Mouse (Mus musculus): ENCODE data around the gene Slc6a6. TPM values are rescaled to one million over a fixed set of nuclear protein-coding genes. Genes with fewer than 3 reads are reported as not detected.
A peak's percentile ranks its signal among the peaks of the same experiment; 100 is the strongest.

Gene Slc6a6
- polyA plus RNA-seq, 1 experiment from 2014 or later, result 106 TPM

GRCm38 (mm10) chr6:91685533-91685883, 1.7 kb downstream of the Slc6a6 start:
- no peak for TF ChIP-seq CTCF (IDR thresholded peaks at IDR 0.05; ENCODE audit: low read depth)
- peak overlapping the region; percentile 38; the same call in 1 of the 2 replicates for H3K27ac ChIP-seq
- H3K4me3 ChIP-seq (replicated peaks; ENCODE audit: low read depth, low read length), result peak overlapping the region; percentile 91
- H3K4me1 ChIP-seq (replicated peaks; ENCODE audit: insufficient read depth, low read length), result peaks cover 40% of the 10 kb centered on the region
- peak overlapping the region; percentile 95; the same call in 1 of the 2 replicates for H3K9ac ChIP-seq (ENCODE audit: low read depth, low read length)
- DNase-seq (ENCODE audit: low spot score) (no peak), ATAC-seq (replicated peaks; ENCODE audit: low FRiP score, low read depth) (no peak)
- H3K27me3 ChIP-seq (ENCODE audit: insufficient read depth, low read length), result no peaks in the 10 kb centered on the region
- no peaks in the 10 kb centered on the region for H3K9me3 ChIP-seq (replicated peaks; ENCODE audit: low read length)
- H3K36me3 ChIP-seq (ENCODE audit: insufficient read depth, low read length), result no peaks in the 10 kb centered on the region
- H3K4me2 ChIP-seq (ENCODE audit: low read length), result peak overlapping the region; percentile 95
- WGBS, result 0% methylated on average over 2 of the region's 2 CpGs

GRCm38 (mm10) chr6:91685896-91686295, 2.0 kb downstream of the Slc6a6 start:
- H3K27me3 ChIP-seq (ENCODE audit: insufficient read depth, low read length), result no peaks in the 10 kb centered on the region
- H3K4me3 ChIP-seq (replicated peaks; ENCODE audit: low read depth, low read length), result peak overlapping the region; percentile 91
- peak overlapping the region; percentile 95 for H3K4me2 ChIP-seq (ENCODE audit: low read length)
- WGBS, result 58% methylated on average over 7 of the region's 7 CpGs
- no peaks in the 10 kb centered on the region for H3K9me3 ChIP-seq (replicated peaks; ENCODE audit: low read length)
- DNase-seq (ENCODE audit: low spot score), result no peak
- no peak for TF ChIP-seq CTCF (IDR thresholded peaks at IDR 0.05; ENCODE audit: low read depth)
- peak overlapping the region; percentile 38; the same call in 1 of the 2 replicates for H3K27ac ChIP-seq
- H3K36me3 ChIP-seq (ENCODE audit: insufficient read depth, low read length), result no peaks in the 10 kb centered on the region
- H3K4me1 ChIP-seq (replicated peaks; ENCODE audit: insufficient read depth, low read length), result peaks cover 41% of the 10 kb centered on the region
- ATAC-seq (replicated peaks; ENCODE audit: low FRiP score, low read depth), result no peak
- peak overlapping the region; percentile 95; the same call in 1 of the 2 replicates for H3K9ac ChIP-seq (ENCODE audit: low read depth, low read length)

- peak; percentile 59 for DNase-seq (ENCODE audit: low spot score)
- Histone ChIP-seq H3K4me1 (replicated peaks; ENCODE audit: insufficient read depth, low read length) (peaks cover 41% of the 10 kb centered on the region), H3K4me2 (ENCODE audit: low read length) (peak overlapping the region; percentile 95), H3K4me3 (replicated peaks; ENCODE audit: low read depth, low read length) (peak overlapping the region; percentile 91; the same call in 1 of the 2 replicates), H3K36me3 (ENCODE audit: insufficient read depth, low read length) (no peaks in the 10 kb centered on the region), H3K27me3 (ENCODE audit: insufficient read depth, low read length) (no peaks in the 10 kb centered on the region), H3K27ac (peak overlapping the region; percentile 38; the same call in 1 of the 2 replicates), H3K9ac (ENCODE audit: low read depth, low read length) (no peak overlapping the region), H3K9me3 (replicated peaks; ENCODE audit: low read length) (no peaks in the 10 kb centered on the region)
- no peak for TF ChIP-seq CTCF (IDR thresholded peaks at IDR 0.05; ENCODE audit: low read depth)
- WGBS, result 23% methylated on average over 4 of the region's 4 CpGs
- no peak for ATAC-seq (replicated peaks; ENCODE audit: low FRiP score, low read depth)
Measured at GRCm38 (mm10) chr6:91686597-91686996, 2.7 kb downstream of the Slc6a6 start.

GRCm38 (mm10) chr6:91688021-91688420, 4.2 kb downstream of the Slc6a6 start:
- ATAC-seq (replicated peaks; ENCODE audit: low FRiP score, low read depth), result no peak
- H3K4me2 ChIP-seq (ENCODE audit: low read length), result peak overlapping the region; percentile 36; the same call in 1 of the 2 replicates
- no peaks in the 10 kb centered on the region for H3K27me3 ChIP-seq (ENCODE audit: insufficient read depth, low read length)

GRCm38 (mm10) chr6:91689231-91689630, 5.4 kb downstream of the Slc6a6 start:
- TF ChIP-seq CTCF (IDR thresholded peaks at IDR 0.05; ENCODE audit: low read depth), result no peak
- Histone ChIP-seq H3K27me3 (ENCODE audit: insufficient read depth, low read length) (no peaks in the 10 kb centered on the region), H3K27ac (peak overlapping the region; percentile 47; the same call in 1 of the 2 replicates), H3K4me3 (replicated peaks; ENCODE audit: low read depth, low read length) (no peak overlapping the region), H3K9ac (ENCODE audit: low read depth, low read length) (no peak overlapping the region), H3K9me3 (replicated peaks; ENCODE audit: low read length) (no peaks in the 10 kb centered on the region), H3K4me1 (replicated peaks; ENCODE audit: insufficient read depth, low read length) (peaks cover 41% of the 10 kb centered on the region), H3K36me3 (ENCODE audit: insufficient read depth, low read length) (peaks cover 8% of the 10 kb centered on the region; the same call in 1 of the 2 replicates), H3K4me2 (ENCODE audit: low read length) (no peak overlapping the region)
- ATAC-seq (replicated peaks; ENCODE audit: low FRiP score, low read depth) (no peak), DNase-seq (ENCODE audit: low spot score) (no peak)

More at GRCm38 (mm10) chr6:91688021-91688420, 4.2 kb downstream of the Slc6a6 start:
- H3K36me3 ChIP-seq (ENCODE audit: insufficient read depth, low read length), result peaks cover 8% of the 10 kb centered on the region; the same call in 1 of the 2 replicates
- 39% methylated on average over 6 of the region's 6 CpGs for WGBS
- H3K9ac ChIP-seq (ENCODE audit: low read depth, low read length), result peak overlapping the region; percentile 35; the same call in 1 of the 2 replicates
- peaks cover 41% of the 10 kb centered on the region for H3K4me1 ChIP-seq (replicated peaks; ENCODE audit: insufficient read depth, low read length)
- TF ChIP-seq CTCF (IDR thresholded peaks at IDR 0.05; ENCODE audit: low read depth), result no peak
- no peaks in the 10 kb centered on the region for H3K9me3 ChIP-seq (replicated peaks; ENCODE audit: low read length)
- no peak for DNase-seq (ENCODE audit: low spot score)
- H3K27ac ChIP-seq, result no peak overlapping the region
- H3K4me3 ChIP-seq (replicated peaks; ENCODE audit: low read depth, low read length), result no peak overlapping the region

- TF ChIP-seq CTCF (IDR thresholded peaks at IDR 0.05; ENCODE audit: low read depth), result no peak
- Histone ChIP-seq H3K4me3 (replicated peaks; ENCODE audit: low read depth, low read length) (no peak overlapping the region), H3K4me2 (ENCODE audit: low read length) (no peak overlapping the region; the same call in 1 of the 2 replicates), H3K27me3 (ENCODE audit: insufficient read depth, low read length) (no peaks in the 10 kb centered on the region), H3K36me3 (ENCODE audit: insufficient read depth, low read length) (peaks cover 8% of the 10 kb centered on the region; the same call in 1 of the 2 replicates), H3K9me3 (replicated peaks; ENCODE audit: low read length) (no peaks in the 10 kb centered on the region), H3K9ac (ENCODE audit: low read depth, low read length) (0 out of 2 replicates have a peak overlapping the region, but pooled peaks have one; percentile 13), H3K4me1 (replicated peaks; ENCODE audit: insufficient read depth, low read length) (peaks cover 44% of the 10 kb centered on the region), H3K27ac (peak overlapping the region; percentile 82)
- ATAC-seq (replicated peaks; ENCODE audit: low FRiP score, low read depth) (0 out of 2 replicates have a peak, but pooled peaks have one; percentile 9), DNase-seq (ENCODE audit: low spot score) (no peak)
- WGBS, result 44% methylated on average over 7 of the region's 7 CpGs
Measured at GRCm38 (mm10) chr6:91690222-91690621, 6.4 kb downstream of the Slc6a6 start.
